ENCODE assay signal across 8 mouse cellular contexts in the genomic region with DNA sequence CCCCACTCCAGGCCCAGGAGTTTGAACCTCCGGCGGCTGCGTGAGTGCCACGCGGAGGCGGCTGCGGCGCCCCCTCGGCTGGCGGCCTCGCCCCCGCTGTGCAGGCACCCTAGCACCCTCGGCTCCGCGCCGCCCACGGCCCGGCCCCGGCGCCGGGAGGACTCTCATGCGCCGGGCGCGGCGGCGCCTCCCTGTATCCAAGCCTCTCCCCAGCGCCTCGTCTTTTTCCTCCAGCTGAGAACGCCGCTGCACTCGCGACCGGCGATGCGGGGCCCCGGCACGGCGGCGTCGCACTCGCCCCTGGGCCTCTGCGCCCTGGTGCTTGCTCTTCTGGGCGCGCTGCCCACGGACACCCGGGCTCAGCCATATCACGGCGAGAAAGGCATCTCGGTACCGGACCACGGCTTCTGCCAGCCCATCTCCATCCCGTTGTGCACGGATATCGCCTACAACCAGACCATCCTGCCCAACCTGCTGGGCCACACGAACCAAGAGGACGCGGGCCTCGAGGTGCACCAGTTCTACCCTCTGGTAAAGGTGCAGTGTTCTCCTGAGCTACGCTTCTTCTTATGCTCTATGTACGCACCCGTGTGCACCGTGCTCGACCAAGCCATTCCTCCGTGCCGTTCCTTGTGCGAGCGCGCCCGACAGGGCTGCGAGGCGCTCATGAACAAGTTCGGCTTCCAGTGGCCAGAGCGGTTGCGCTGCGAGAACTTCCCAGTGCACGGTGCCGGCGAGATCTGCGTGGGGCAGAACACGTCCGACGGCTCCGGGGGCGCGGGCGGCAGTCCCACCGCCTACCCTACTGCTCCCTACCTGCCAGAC. TPM values are rescaled to one million over a fixed set of nuclear protein-coding genes. Genes with fewer than 3 reads are reported as not detected.
DNase-seq lines count a peak whose midpoint lies in the region; ATAC-seq lines count a peak whose summit lies in the region.

No protein-coding gene starts in this region.

- H3K9me3 ChIP-seq in forebrain, embryonic 12.5 days, result no peaks in the 10 kb centered on the region
- no peaks in the 10 kb centered on the region for H3K9me3 ChIP-seq in midbrain, embryonic 10.5 days (replicated peaks)

- peak; percentile 34 for DNase-seq in MN1 (ENCODE audit: low spot score)
- peak; percentile 50 for DNase-seq in brain, adult 2 months (ENCODE audit: low read depth, low spot score)
- DNase-seq in heart, postnatal 4 days, result peak; percentile 49
- peak; percentile 34 to 36 for DNase-seq in layer of hippocampus, postnatal 36 days
- peak; percentile 65 for DNase-seq in midbrain, embryonic 10.5 days (ENCODE audit: low spot score)
- peak; percentile 6 for DNase-seq in spleen, adult 12 weeks (ENCODE audit: low spot score)

- peak overlapping the region; percentile 99 for H3K4me2 ChIP-seq in forebrain, embryonic 12.5 days

- peaks cover 44% of the 10 kb centered on the region for H3K27me3 ChIP-seq in forebrain, embryonic 12.5 days
- peaks cover 41% of the 10 kb centered on the region for H3K27me3 ChIP-seq in midbrain, embryonic 10.5 days (ENCODE audit: low read depth, poor library complexity, severe bottlenecking)

- no peaks in the 10 kb centered on the region for H3K36me3 ChIP-seq in forebrain, embryonic 12.5 days (replicated peaks)
- peaks cover 6% of the 10 kb centered on the region for H3K36me3 ChIP-seq in midbrain, embryonic 10.5 days

- peak overlapping the region; percentile 88 for H3K9ac ChIP-seq in forebrain, embryonic 12.5 days

- peaks cover 64% of the 10 kb centered on the region for H3K4me1 ChIP-seq in forebrain, embryonic 12.5 days
- H3K4me1 ChIP-seq in midbrain, embryonic 10.5 days, result peaks cover 75% of the 10 kb centered on the region

- H3K27ac ChIP-seq in forebrain, embryonic 12.5 days, result peak overlapping the region; percentile 88
- peak overlapping the region; percentile 92 for H3K27ac ChIP-seq in midbrain, embryonic 10.5 days (replicated peaks)

- ATAC-seq in forebrain, embryonic 12.5 days (ENCODE audit: low FRiP score), result no peak
- no peak for ATAC-seq in granulocyte monocyte progenitor cell, adult 5-6 weeks (replicated peaks; ENCODE audit: poor library complexity, severe bottlenecking)

- under 1% methylated on average over 84 of the region's 88 CpGs for WGBS in forebrain, embryonic 12.5 days
- under 1% methylated on average over 87 of the region's 88 CpGs for WGBS in midbrain, embryonic 10.5 days

- peak overlapping the region; percentile 74 for H3K4me3 ChIP-seq in forebrain, embryonic 12.5 days (replicated peaks)
- peak overlapping the region; percentile 93 for H3K4me3 ChIP-seq in midbrain, embryonic 10.5 days

RNA-seq across cellular contexts. Expression of a gene that starts 0.7 kb away (rescaled TPM):
- polyA plus RNA-seq in forebrain, embryonic 12.5 days (2016; fragmentation: Nextera tagmentation; extraction: Ambion mirVana), result 8.1 and 10.9 TPM in 2 replicates
- 1 to 10 TPM; 7.2 to 7.4 TPM for total RNA-seq in heart, postnatal 4 days (2021)
- 1 to 10 TPM; 5.3 to 5.4 TPM for total RNA-seq in layer of hippocampus, postnatal 36 days (2021)
- 5.9 and 8.6 TPM in 2 replicates for polyA plus RNA-seq in midbrain, embryonic 10.5 days (2016; fragmentation: Nextera tagmentation; extraction: Ambion mirVana)
- 4.3 and 4.9 TPM in 2 replicates for total RNA-seq in granulocyte monocyte progenitor cell, adult 5-6 weeks (2014; fragmentation: Nextera tagmentation)
- 2.8 and 4.6 TPM in 2 replicates for total RNA-seq in granulocyte monocyte progenitor cell, adult 5-6 weeks (2017)

RNA-seq across cellular contexts. Expression of a gene that starts 33.2 kb away (rescaled TPM):
- 1.1 and 1.3 TPM in 2 replicates for polyA plus RNA-seq in forebrain, embryonic 12.5 days (2016; fragmentation: Nextera tagmentation; extraction: Ambion mirVana)
- not detected for total RNA-seq in heart, postnatal 4 days (2021)
- 10 to 100 TPM; 10.8 to 11.0 TPM for total RNA-seq in layer of hippocampus, postnatal 36 days (2021)
- polyA plus RNA-seq in midbrain, embryonic 10.5 days (2016; fragmentation: Nextera tagmentation; extraction: Ambion mirVana), result 9.0 and 9.4 TPM in 2 replicates
- 0.41 and 2.8 TPM in 2 replicates for total RNA-seq in granulocyte monocyte progenitor cell, adult 5-6 weeks (2014; fragmentation: Nextera tagmentation)
- total RNA-seq in granulocyte monocyte progenitor cell, adult 5-6 weeks (2017), result not detected in 2 replicates

Comparison
In these comparisons a context has a peak if more than half of its experiments do, and no peak if none do; other contexts are left out.
1. DNase-seq: peak in every context shown above with its lines; median percentile 65 in midbrain, embryonic 10.5 days; 50 in brain, adult 2 months; 49 in heart, postnatal 4 days; 35 in layer of hippocampus, postnatal 36 days; 34 in MN1; 6 in spleen, adult 12 weeks.